In the genomic region with DNA sequence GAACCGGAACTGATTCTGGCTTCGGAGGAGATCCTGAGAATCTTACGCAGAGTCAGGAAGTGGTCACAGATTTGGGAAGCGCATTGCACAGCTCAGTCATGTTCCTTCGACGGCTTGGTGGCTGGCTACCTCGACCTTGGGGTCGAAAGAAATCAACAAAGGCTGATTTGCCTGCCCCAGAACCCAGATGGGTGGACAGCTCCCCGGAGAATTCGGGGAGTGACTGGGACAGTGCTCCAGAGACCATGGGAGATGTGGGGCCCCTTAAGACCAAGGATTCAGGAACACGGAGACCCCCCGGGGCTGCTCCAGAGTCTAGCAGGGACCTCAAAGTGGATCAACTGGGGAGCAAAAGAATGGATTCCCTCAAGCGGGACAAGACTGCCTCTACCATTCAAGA, we compare ENCODE assay signal across 8 mouse cellular contexts. TPM values are rescaled to one million over a fixed set of nuclear protein-coding genes. Genes with fewer than 3 reads are reported as not detected.
DNase-seq lines count a peak whose midpoint lies in the region; ATAC-seq and TF ChIP-seq lines count a peak whose summit lies in the region.

No protein-coding gene starts in this region.

- H3K4me1 ChIP-seq in erythroblast, embryonic 14.5 days (ENCODE audit: control insufficient read depth), result peaks cover 64% of the 10 kb centered on the region
- peaks cover 11% of the 10 kb centered on the region for H3K4me1 ChIP-seq in forebrain, postnatal 0 days (ENCODE audit: insufficient read depth)

- H3K27ac ChIP-seq in forebrain, postnatal 0 days (ENCODE audit: low read depth, low read length), result no peak overlapping the region

- peak overlapping the region; percentile 63 for H3K4me3 ChIP-seq in erythroblast, embryonic 14.5 days (replicated peaks)
- H3K4me3 ChIP-seq in forebrain, postnatal 0 days (ENCODE audit: low read depth, low read length), result peak overlapping the region; percentile 63

- H3K9ac ChIP-seq in forebrain, postnatal 0 days, result peak overlapping the region; percentile 81; the same call in 1 of the 2 replicates

- H3K27me3 ChIP-seq in erythroblast, embryonic 14.5 days (ENCODE audit: control insufficient read depth), result no peaks in the 10 kb centered on the region
- H3K27me3 ChIP-seq in forebrain, postnatal 0 days (ENCODE audit: insufficient read depth, low read length), result no peaks in the 10 kb centered on the region

- peak overlapping the region; percentile 86 for H3K4me2 ChIP-seq in forebrain, postnatal 0 days (ENCODE audit: low read depth)

- no peak for TF ChIP-seq CTCF in forebrain, postnatal 0 days (IDR thresholded peaks at IDR 0.05; ENCODE audit: low read depth)

- ATAC-seq in erythroblast, adult 5-6 weeks (replicated peaks; ENCODE audit: low FRiP score, poor library complexity, severe bottlenecking), result no peak
- no peak for ATAC-seq in forebrain, postnatal 0 days

- no peaks in the 10 kb centered on the region for H3K9me3 ChIP-seq in erythroblast, embryonic 14.5 days (ENCODE audit: control insufficient read depth, low read length)
- H3K9me3 ChIP-seq in forebrain, postnatal 0 days (ENCODE audit: low read length), result no peaks in the 10 kb centered on the region

- WGBS in forebrain, postnatal 0 days, result 71% methylated on average over 13 of the region's 13 CpGs

- peaks cover 55% of the 10 kb centered on the region for H3K36me3 ChIP-seq in erythroblast, embryonic 14.5 days (ENCODE audit: control insufficient read depth)
- peaks cover 9% of the 10 kb centered on the region; the same call in 1 of the 2 replicates for H3K36me3 ChIP-seq in forebrain, postnatal 0 days (ENCODE audit: insufficient read depth)

- DNase-seq in 416B (ENCODE audit: low read depth), result peak; percentile 63
- no peak for DNase-seq in forebrain, postnatal 0 days
- DNase-seq in lung, postnatal 36 days, result peak; percentile 45
- no peak for DNase-seq in ovary, postnatal 10 days (ENCODE audit: low spot score)
- DNase-seq in natural killer cell, adult 2 months (ENCODE audit: low spot score in 2 of 2), result no peak
- DNase-seq in right cerebral cortex, postnatal 4 days, result no peak

RNA-seq across cellular contexts. Expression of a gene that starts 0.8 kb away (rescaled TPM):
- polyA plus RNA-seq in erythroblast, embryonic 14.5 days (2012), result 0.27 and 0.48 TPM in 2 replicates
- total RNA-seq in erythroblast, adult 5-6 weeks (2015; ENCODE audit: low replicate concordance), result 0.63 and 1.5 TPM in 2 replicates
- 2.6 and 2.8 TPM in 2 replicates for total RNA-seq in erythroblast, adult 5-6 weeks (2017; ENCODE audit: low replicate concordance)
- 15.3 and 26.2 TPM in 2 replicates for total RNA-seq in forebrain, postnatal 0 days (2014; rRNA removed)
- 7.4 and 8.0 TPM in 2 replicates for polyA plus RNA-seq in forebrain, postnatal 0 days (2015; fragmentation: Nextera tagmentation; extraction: Ambion mirVana)

RNA-seq across cellular contexts. Expression of a gene that starts 4.8 kb away (rescaled TPM):
- polyA plus RNA-seq in erythroblast, embryonic 14.5 days (2012), result 0.10 and 0.20 TPM in 2 replicates
- total RNA-seq in erythroblast, adult 5-6 weeks (2015; ENCODE audit: low replicate concordance), result not detected in 2 replicates
- 0.94 TPM in 1 of 2 replicates, not detected in the other for total RNA-seq in erythroblast, adult 5-6 weeks (2017; ENCODE audit: low replicate concordance)
- total RNA-seq in forebrain, postnatal 0 days (2014; rRNA removed), result 0.71 and 0.77 TPM in 2 replicates
- polyA plus RNA-seq in forebrain, postnatal 0 days (2015; fragmentation: Nextera tagmentation; extraction: Ambion mirVana), result not detected in 2 replicates

RNA-seq across cellular contexts. Expression of a gene that starts 5.2 kb away (rescaled TPM):
- 10.2 and 11.2 TPM in 2 replicates for polyA plus RNA-seq in erythroblast, embryonic 14.5 days (2012)
- total RNA-seq in erythroblast, adult 5-6 weeks (2015; ENCODE audit: low replicate concordance), result 156 and 181 TPM in 2 replicates
- total RNA-seq in erythroblast, adult 5-6 weeks (2017; ENCODE audit: low replicate concordance), result 76.5 and 112 TPM in 2 replicates
- 240 and 247 TPM in 2 replicates for total RNA-seq in forebrain, postnatal 0 days (2014; rRNA removed)
- 334 and 335 TPM in 2 replicates for polyA plus RNA-seq in forebrain, postnatal 0 days (2015; fragmentation: Nextera tagmentation; extraction: Ambion mirVana)

RNA-seq across cellular contexts. Expression of a gene that starts 5.8 kb away (rescaled TPM):
- polyA plus RNA-seq in erythroblast, embryonic 14.5 days (2012), result 11.0 and 12.4 TPM in 2 replicates
- 10.9 and 14.8 TPM in 2 replicates for total RNA-seq in erythroblast, adult 5-6 weeks (2015; ENCODE audit: low replicate concordance)
- total RNA-seq in erythroblast, adult 5-6 weeks (2017; ENCODE audit: low replicate concordance), result 15.8 and 20.4 TPM in 2 replicates
- 16.9 and 20.5 TPM in 2 replicates for total RNA-seq in forebrain, postnatal 0 days (2014; rRNA removed)
- polyA plus RNA-seq in forebrain, postnatal 0 days (2015; fragmentation: Nextera tagmentation; extraction: Ambion mirVana), result 19.7 and 20.8 TPM in 2 replicates

RNA-seq across cellular contexts. Expression of a gene that starts 8.0 kb away (rescaled TPM):
- 88.8 and 102 TPM in 2 replicates for polyA plus RNA-seq in erythroblast, embryonic 14.5 days (2012)
- 23.8 and 47.9 TPM in 2 replicates for total RNA-seq in erythroblast, adult 5-6 weeks (2015; ENCODE audit: low replicate concordance)
- total RNA-seq in erythroblast, adult 5-6 weeks (2017; ENCODE audit: low replicate concordance), result 48.1 and 71.4 TPM in 2 replicates
- 285 and 340 TPM in 2 replicates for total RNA-seq in forebrain, postnatal 0 days (2014; rRNA removed)
- polyA plus RNA-seq in forebrain, postnatal 0 days (2015; fragmentation: Nextera tagmentation; extraction: Ambion mirVana), result 68.2 and 71.9 TPM in 2 replicates

Comparison
In these comparisons a context has a peak if more than half of its experiments do, and no peak if none do; other contexts are left out.
1. DNase-seq: peak in 416B (single experiment) and lung, postnatal 36 days (single experiment); none in forebrain, postnatal 0 days (single experiment), ovary, postnatal 10 days (single experiment), natural killer cell, adult 2 months (0 of 2) and right cerebral cortex, postnatal 4 days (single experiment).